Mouse (Mus musculus) 416B (cell line): Measurements from ENCODE around the gene Diaph3.
"Not testable (repeated sequence)": the region's sequence is repeated elsewhere in the genome, so short reads cannot be mapped to it uniquely, and the experiment has no call there.

Experiments used
- DNase-seq: peaks from one replicate; pipeline ENCODE4 v3.0.0; 2011; ENCODE audit warnings: low read depth

Diaph3 gene

GRCm38 (mm10) chr14:87140963-87141486, at the start of gene Diaph3:
Gene Diaph3, minus strand, starts transcription at chr14:87141235.
- DNase-seq, result peak; percentile 98

GRCm38 (mm10) chr14:87190685-87191084, 49.6 kb upstream of the Diaph3 start:
- peak; percentile 52 for DNase-seq

DNA sequence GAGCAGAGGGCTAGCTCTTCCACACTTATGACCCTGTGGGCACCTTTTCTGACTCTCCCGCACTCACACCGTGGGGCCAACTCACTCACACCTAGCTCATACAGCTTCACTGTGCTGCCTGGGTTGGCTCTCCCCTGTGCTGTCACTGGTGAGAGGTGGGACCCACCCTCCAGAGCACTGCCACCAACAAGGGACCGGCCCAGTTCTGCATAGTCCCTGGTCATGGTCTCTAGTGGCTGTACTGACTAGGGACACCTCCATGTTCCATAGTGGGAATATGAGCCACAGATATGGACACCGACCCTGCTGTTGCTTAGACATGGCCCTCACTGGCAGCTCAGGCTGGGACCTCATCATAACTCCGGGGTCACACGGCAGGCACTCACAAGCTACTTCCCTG, 30.5 kb upstream of the Diaph3 start:
- no peak for DNase-seq

- no peak for DNase-seq
Observed at GRCm38 (mm10) chr14:87169151-87169550, 28.1 kb upstream of the Diaph3 start.

GRCm38 (mm10) chr14:87155621-87156238, 14.7 kb upstream of the Diaph3 start:
- no peak for DNase-seq

- DNase-seq, result no peak
Observed at GRCm38 (mm10) chr14:87149684-87150083, 8.6 kb upstream of the Diaph3 start.

DNA sequence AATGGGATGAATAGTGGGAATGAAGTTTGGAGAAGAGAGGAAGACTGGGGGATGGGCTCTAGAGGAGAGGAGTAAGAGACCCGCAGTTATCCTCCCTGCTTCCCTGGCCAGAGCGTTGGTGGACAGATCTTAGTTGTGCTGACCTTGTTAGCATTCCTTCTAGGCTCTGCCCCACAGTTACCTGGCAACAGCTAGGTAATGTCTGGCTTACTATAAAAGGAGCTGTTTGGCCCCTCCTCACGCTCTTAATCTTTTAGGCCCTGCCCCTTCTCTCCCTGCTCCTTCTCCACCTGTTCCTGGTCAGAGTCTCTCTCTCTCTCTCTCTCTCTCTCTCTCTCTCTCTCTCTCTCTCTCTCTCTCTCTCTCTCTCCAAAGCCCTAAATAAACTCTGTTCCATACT, 5.7 kb upstream of the Diaph3 start:
- no peak for DNase-seq

GRCm38 (mm10) chr14:87145351-87145750, 4.3 kb upstream of the Diaph3 start:
- no peak for DNase-seq

- no peak for DNase-seq
Observed at GRCm38 (mm10) chr14:87141777-87142176, 742 bp upstream of the Diaph3 start.

- peak; percentile 78 for DNase-seq
Observed at GRCm38 (mm10) chr14:87140327-87140962, 590 bp downstream of the Diaph3 start.

GRCm38 (mm10) chr14:87126076-87126639, 14.9 kb downstream of the Diaph3 start:
- no peak for DNase-seq

DNA sequence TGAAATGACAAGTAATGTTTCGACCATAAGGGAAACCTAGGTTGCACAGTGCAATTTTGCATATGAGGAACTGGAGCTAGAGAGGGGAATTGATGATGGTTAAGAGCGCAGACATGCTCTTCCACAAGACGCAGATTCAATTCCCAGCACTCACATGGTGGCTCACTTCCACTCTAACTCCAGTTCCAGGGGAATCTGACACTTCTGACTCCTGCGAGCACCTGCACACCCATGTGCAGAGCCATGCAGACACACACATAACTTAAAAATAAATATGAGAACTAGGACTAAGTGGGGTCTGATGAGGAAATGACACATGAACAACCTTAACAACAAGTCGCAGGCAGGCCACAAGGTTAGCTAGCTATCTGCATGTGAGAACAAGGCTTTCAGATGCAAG, 15.5 kb downstream of the Diaph3 start:
- DNase-seq, result peak; percentile 19

DNA sequence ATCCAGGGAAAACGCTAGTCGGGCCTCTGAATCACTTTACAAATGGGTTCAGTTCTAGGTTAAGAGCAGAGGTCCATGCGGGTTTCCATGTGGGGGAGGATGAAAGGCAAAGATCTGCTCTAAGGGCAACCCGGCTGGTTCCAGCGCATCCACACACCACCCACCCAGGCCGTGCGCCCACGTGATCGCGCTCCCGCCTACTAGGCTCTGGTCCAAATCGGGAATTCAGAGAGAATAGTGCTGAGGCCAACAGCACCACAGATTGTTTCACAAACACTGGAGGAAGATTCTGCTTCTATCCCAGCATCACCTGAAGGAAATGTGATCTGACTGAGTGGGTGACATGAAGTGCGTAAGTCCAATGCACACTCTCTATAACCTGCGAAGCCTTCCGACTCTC, 17.9 kb downstream of the Diaph3 start:
- DNase-seq, result no peak

DNA sequence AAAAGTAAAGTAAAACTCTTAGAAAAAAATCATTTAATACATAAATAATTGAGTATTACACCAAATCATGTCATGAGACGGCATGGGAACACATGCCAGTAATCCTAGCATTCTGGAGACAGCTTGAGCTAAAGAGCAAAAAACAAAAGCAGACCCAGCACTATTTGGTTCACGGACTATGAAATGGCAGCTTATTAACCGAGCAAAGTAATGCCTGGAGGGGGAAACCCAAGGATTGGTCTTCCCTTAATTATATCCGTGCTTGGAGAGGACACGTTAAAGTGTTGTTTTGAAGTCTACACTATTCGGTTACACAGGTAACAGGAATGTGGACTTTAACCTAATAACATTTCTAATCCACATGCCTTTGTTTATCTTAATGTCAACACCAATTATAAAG, 19.2 kb downstream of the Diaph3 start:
- no peak for DNase-seq

DNA sequence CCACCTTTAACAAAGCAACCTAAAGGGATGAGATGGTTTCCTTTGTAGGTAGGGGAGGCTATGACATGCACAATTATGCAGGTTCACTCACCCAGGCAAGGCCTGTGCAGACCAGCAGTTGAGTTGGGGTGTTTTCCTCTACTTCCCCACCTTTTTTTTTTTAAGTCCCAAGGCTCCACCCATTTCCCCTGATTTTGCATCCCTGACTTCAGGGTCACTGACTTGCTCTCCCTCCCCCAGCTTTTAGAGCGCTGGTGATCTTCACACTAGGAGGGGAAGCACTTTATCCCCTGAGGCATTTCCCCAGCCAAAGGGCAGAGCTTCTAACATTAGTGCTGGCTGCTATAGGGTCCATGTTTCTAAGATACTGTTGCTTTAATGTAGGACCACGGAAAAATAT, 30.4 kb downstream of the Diaph3 start:
- DNase-seq, result no peak

- DNase-seq, result no peak
Observed at GRCm38 (mm10) chr14:87099380-87100088, 41.5 kb downstream of the Diaph3 start.

DNA sequence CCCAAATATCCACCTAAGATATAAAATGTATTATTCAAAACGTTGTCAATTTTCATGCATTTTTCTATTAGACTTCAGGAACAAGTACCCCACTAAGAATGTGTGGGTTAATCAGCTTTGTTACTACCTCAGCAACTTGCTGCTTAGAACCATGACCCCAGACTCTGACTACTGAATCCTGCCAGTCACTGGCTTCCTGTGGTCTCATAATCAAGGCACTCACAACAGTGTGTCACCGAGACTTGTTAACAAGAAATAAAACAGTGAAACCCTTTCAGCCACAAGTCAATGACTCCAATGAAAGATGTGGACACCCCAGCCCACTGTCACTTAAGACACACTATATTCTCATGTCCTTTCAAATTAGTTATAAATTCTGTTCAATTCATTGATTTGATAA, 42.9 kb downstream of the Diaph3 start:
- peak; percentile 80 for DNase-seq

DNA sequence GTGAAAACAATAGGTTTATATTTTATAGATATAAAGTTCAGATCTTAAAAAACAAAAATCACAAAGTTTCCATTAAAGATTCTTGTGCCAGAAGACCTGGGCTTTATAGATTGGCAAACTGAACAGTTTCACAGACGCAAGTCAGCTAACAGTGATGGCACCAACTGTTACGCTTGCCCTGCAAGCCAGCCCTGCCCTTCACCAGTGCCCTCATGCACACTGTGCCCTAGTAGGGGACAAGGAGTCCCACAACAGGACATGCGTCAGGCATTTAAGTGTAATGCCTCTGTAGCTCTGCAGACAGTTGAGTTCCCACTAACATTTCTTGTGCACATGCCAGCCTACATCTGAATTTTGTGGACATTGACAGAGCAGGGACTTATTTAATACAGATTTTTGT, 49.5 kb downstream of the Diaph3 start:
- DNase-seq, result no peak

DNA sequence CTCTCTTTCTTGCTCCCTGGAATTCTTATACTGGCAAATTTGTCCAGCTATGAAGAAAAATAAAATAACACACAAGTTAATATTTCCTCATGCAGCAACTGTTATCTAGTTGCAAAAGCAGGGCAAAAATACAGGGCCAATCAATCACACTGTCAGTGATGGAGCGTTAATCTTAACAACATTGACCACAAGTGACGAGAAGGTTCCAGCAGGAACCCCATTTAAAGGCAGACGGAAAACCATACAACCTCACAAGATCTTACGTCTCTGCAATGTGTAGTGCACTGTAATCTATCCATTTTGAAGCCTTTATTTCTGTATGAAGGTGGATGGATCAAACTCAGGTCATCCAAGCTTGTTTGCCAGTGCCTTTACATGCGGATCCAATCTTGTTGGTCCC, 49.9 kb downstream of the Diaph3 start:
- no peak for DNase-seq

- no peak for DNase-seq
Observed at GRCm38 (mm10) chr14:87088928-87089327, 52.1 kb downstream of the Diaph3 start.

- DNase-seq, result no peak
Observed at GRCm38 (mm10) chr14:87088456-87088855, 52.6 kb downstream of the Diaph3 start.

- DNase-seq, result no peak
Observed at GRCm38 (mm10) chr14:87087996-87088395, 53.0 kb downstream of the Diaph3 start.

DNA sequence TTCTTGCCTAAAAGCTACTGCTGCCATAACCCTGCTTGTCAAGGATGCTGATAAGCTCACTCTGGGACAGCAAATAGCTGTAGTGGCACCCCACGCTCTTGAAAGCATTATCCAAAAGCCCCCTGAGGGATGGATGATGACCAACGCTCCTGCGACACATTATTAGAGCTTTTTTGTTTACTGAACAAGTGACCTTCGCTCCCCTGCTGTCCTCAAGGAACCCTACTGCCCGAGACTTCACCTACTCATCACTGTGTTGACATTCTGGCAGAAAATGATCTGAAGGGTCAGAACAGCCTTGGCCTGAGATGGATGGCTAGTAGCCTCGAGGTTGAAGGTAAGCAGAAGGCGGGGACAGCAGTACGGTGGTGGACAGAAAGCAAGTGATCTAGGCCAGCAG, 56.1 kb downstream of the Diaph3 start:
- DNase-seq, result not testable (repeated sequence)
